Mouse (Mus musculus): ENCODE measurements around the gene Atad5. TPM values are rescaled to one million over a fixed set of nuclear protein-coding genes. Genes with fewer than 3 reads are reported as not detected.

The Atad5 gene
- total and polyA plus RNA-seq, 2 experiments from 2014 or later, result 3.3 to 4.7 TPM

- H3K27ac ChIP-seq, result no peak overlapping the region
- no peak for TF ChIP-seq CTCF (IDR thresholded peaks at IDR 0.05; ENCODE audit: low read depth)
Observed at GRCm38 (mm10) chr11:80184531-80185071, 95.4 kb downstream of the Atad5 start.

More at GRCm38 (mm10) chr11:80184531-80185071, 95.4 kb downstream of the Atad5 start:
- no peak for ATAC-seq
- Histone ChIP-seq H3K4me2 (ENCODE audit: low read depth, low read length) (peak overlapping the region; percentile 62), H3K4me3 (ENCODE audit: low read length) (peak overlapping the region; percentile 46; the same call in 1 of the 2 replicates), H3K9me3 (ENCODE audit: low read length) (no peaks in the 10 kb centered on the region), H3K27me3 (ENCODE audit: insufficient read depth, low read length) (no peaks in the 10 kb centered on the region), H3K4me1 (ENCODE audit: insufficient read depth, low read length) (no peaks in the 10 kb centered on the region), H3K36me3 (ENCODE audit: insufficient read depth, low read length) (no peaks in the 10 kb centered on the region), H3K9ac (replicated peaks; ENCODE audit: low read length) (peak overlapping the region; percentile 59; the same call in 1 of the 2 replicates)
- no peak for DNase-seq (ENCODE audit: low spot score)
- 88% methylated on average over 6 of the region's 6 CpGs for WGBS

Other genes starting within 250 kb of the Atad5 start
- gene Utp6, start 127.0 kb upstream of the Atad5 start, total RNA-seq (2014; rRNA removed), result 16.8 and 17.0 TPM in 2 replicates
- 24.2 and 29.6 TPM in 2 replicates for gene Utp6, start 127.0 kb upstream of the Atad5 start, polyA plus RNA-seq (2015; fragmentation: Nextera tagmentation; extraction: Ambion mirVana)
- 15.0 and 19.5 TPM in 2 replicates for gene Suz12, start 96.3 kb upstream of the Atad5 start, total RNA-seq (2014; rRNA removed)
- 10.8 and 11.8 TPM in 2 replicates for gene Suz12, start 96.3 kb upstream of the Atad5 start, polyA plus RNA-seq (2015; fragmentation: Nextera tagmentation; extraction: Ambion mirVana)
- gene Crlf3, start 8.4 kb upstream of the Atad5 start, total RNA-seq (2014; rRNA removed), result 12.0 and 15.8 TPM in 2 replicates
- 11.0 and 12.6 TPM in 2 replicates for gene Crlf3, start 8.4 kb upstream of the Atad5 start, polyA plus RNA-seq (2015; fragmentation: Nextera tagmentation; extraction: Ambion mirVana)
- gene Tefm, start 52.8 kb downstream of the Atad5 start, total RNA-seq (2014; rRNA removed), result 8.6 and 8.9 TPM in 2 replicates
- gene Tefm, start 52.8 kb downstream of the Atad5 start, polyA plus RNA-seq (2015; fragmentation: Nextera tagmentation; extraction: Ambion mirVana), result 18.6 and 22.9 TPM in 2 replicates
- gene Adap2, start 64.7 kb downstream of the Atad5 start, total RNA-seq (2014; rRNA removed), result 4.1 and 4.9 TPM in 2 replicates
- 3.7 and 4.9 TPM in 2 replicates for gene Adap2, start 64.7 kb downstream of the Atad5 start, polyA plus RNA-seq (2015; fragmentation: Nextera tagmentation; extraction: Ambion mirVana)
- 2.3 and 5.0 TPM in 2 replicates for gene Rnf135, start 94.5 kb downstream of the Atad5 start, total RNA-seq (2014; rRNA removed)
- 4.7 and 4.8 TPM in 2 replicates for gene Rnf135, start 94.5 kb downstream of the Atad5 start, polyA plus RNA-seq (2015; fragmentation: Nextera tagmentation; extraction: Ambion mirVana)
- 50.0 and 62.1 TPM in 2 replicates for gene Rhot1, start 119.6 kb downstream of the Atad5 start, total RNA-seq (2014; rRNA removed)
- gene Rhot1, start 119.6 kb downstream of the Atad5 start, polyA plus RNA-seq (2015; fragmentation: Nextera tagmentation; extraction: Ambion mirVana), result 57.4 and 59.1 TPM in 2 replicates
- 5.5 and 7.5 TPM in 2 replicates for gene Rhbdl3, start 211.5 kb downstream of the Atad5 start, total RNA-seq (2014; rRNA removed)
- 2.5 and 2.7 TPM in 2 replicates for gene Rhbdl3, start 211.5 kb downstream of the Atad5 start, polyA plus RNA-seq (2015; fragmentation: Nextera tagmentation; extraction: Ambion mirVana)